8 mouse cellular contexts compared by ENCODE assay signal in genomic region chr17:74315445-74316308, GRCm38 (mm10). TPM values are rescaled to one million over a fixed set of nuclear protein-coding genes. Genes with fewer than 3 reads are reported as not detected.
DNase-seq lines count a peak whose midpoint lies in the region; ATAC-seq and TF ChIP-seq lines count a peak whose summit lies in the region.

No protein-coding gene starts in this region.

- intact Hi-C loops in gastrocnemius, postnatal 14 days (cut with DNase I; ENCODE audit: low total_unique reads), result no loop called here

- TF ChIP-seq POLR2A in cortical plate, adult 2 months (IDR thresholded peaks at IDR 0.05; ENCODE audit: extremely low read depth, insufficient read depth, low read length), result no peak
- no peak for TF ChIP-seq POLR2A in myocyte (IDR thresholded peaks at IDR 0.05; ENCODE audit: insufficient read length, low read depth)

- peak overlapping the region; percentile 61 for H3K4me2 ChIP-seq in kidney, embryonic 16.5 days (replicated peaks; ENCODE audit: low read depth, low read length)
- peak overlapping the region; percentile 61 for H3K4me2 ChIP-seq in intestine, embryonic 14.5 days (ENCODE audit: low read length)
- H3K4me2 ChIP-seq in myocyte (ENCODE audit: low read depth), result peak overlapping the region; percentile 84

- H3ac ChIP-seq in myocyte (ENCODE audit: control insufficient read depth, insufficient read length), result peak overlapping the region; percentile 28

- peak overlapping the region; percentile 80 for H3K4me3 ChIP-seq in kidney, embryonic 16.5 days (ENCODE audit: low read length)
- peak overlapping the region; percentile 79 for H3K4me3 ChIP-seq in cortical plate, adult 2 months (ENCODE audit: insufficient read depth, low read length)
- peak overlapping the region; percentile 67 for H3K4me3 ChIP-seq in intestine, embryonic 14.5 days (ENCODE audit: low read depth, low read length)
- H3K4me3 ChIP-seq in myocyte, result peak overlapping the region; percentile 75

- H3K9ac ChIP-seq in kidney, embryonic 16.5 days (replicated peaks; ENCODE audit: low read length), result peak overlapping the region; percentile 73
- peak overlapping the region; percentile 53 for H3K9ac ChIP-seq in intestine, embryonic 14.5 days (ENCODE audit: low read length)

- no peaks in the 10 kb centered on the region for H3K36me3 ChIP-seq in kidney, embryonic 16.5 days (ENCODE audit: insufficient read depth, low read length)
- peaks cover 17% of the 10 kb centered on the region; the same call in 1 of the 2 replicates for H3K36me3 ChIP-seq in intestine, embryonic 14.5 days (ENCODE audit: control insufficient read depth, insufficient read depth, low read length)
- no peaks in the 10 kb centered on the region for H3K36me3 ChIP-seq in myocyte (ENCODE audit: control insufficient read depth, insufficient read depth)

- TF ChIP-seq CTCF in cortical plate, adult 2 months (IDR thresholded peaks at IDR 0.05; ENCODE audit: extremely low read depth, insufficient read depth, low read length), result no peak

- WGBS in kidney, embryonic 16.5 days, result under 1% methylated on average over 45 of the region's 45 CpGs
- under 1% methylated on average over 45 of the region's 45 CpGs for WGBS in intestine, embryonic 14.5 days

- H3K79me2 ChIP-seq in myocyte (ENCODE audit: control insufficient read depth, insufficient read depth), result peaks cover 17% of the 10 kb centered on the region

- peak overlapping the region; percentile 94 for H3K27ac ChIP-seq in kidney, embryonic 16.5 days (ENCODE audit: low read length)
- H3K27ac ChIP-seq in cortical plate, adult 2 months (ENCODE audit: insufficient read depth, low read length), result no peak overlapping the region; the same call in 1 of the 2 replicates
- peak overlapping the region; percentile 87 for H3K27ac ChIP-seq in intestine, embryonic 14.5 days (ENCODE audit: low read depth)

- no peaks in the 10 kb centered on the region for H3K27me3 ChIP-seq in kidney, embryonic 16.5 days (ENCODE audit: insufficient read depth, low read length)
- no peaks in the 10 kb centered on the region for H3K27me3 ChIP-seq in intestine, embryonic 14.5 days (replicated peaks; ENCODE audit: control insufficient read depth, insufficient read depth, low read length)
- no peaks in the 10 kb centered on the region for H3K27me3 ChIP-seq in myocyte (ENCODE audit: control insufficient read depth, insufficient read depth, insufficient read length)

- DNase-seq in kidney, postnatal 14 days, result no peak
- no peak for DNase-seq in intestine, embryonic 14.5 days (ENCODE audit: low spot score)
- DNase-seq in adrenal gland, postnatal 10 days, result no peak
- DNase-seq in gastrocnemius, postnatal 14 days, result no peak
- DNase-seq in frontal cortex, postnatal 36 days (ENCODE audit: low spot score in 2 of 2), result no peak

- no peaks in the 10 kb centered on the region for H3K9me3 ChIP-seq in kidney, embryonic 16.5 days (ENCODE audit: low read length)
- H3K9me3 ChIP-seq in intestine, embryonic 14.5 days (ENCODE audit: control insufficient read depth, low read length), result no peaks in the 10 kb centered on the region

- ATAC-seq in kidney, embryonic 16.5 days (ENCODE audit: low FRiP score, low TSS enrichment), result peak; percentile 49
- ATAC-seq in intestine, embryonic 14.5 days (replicated peaks; ENCODE audit: low FRiP score, low TSS enrichment, low read depth), result no peak

- H3K4me1 ChIP-seq in kidney, embryonic 16.5 days (ENCODE audit: insufficient read depth, low read length), result peaks cover 12% of the 10 kb centered on the region
- H3K4me1 ChIP-seq in cortical plate, adult 2 months (ENCODE audit: control insufficient read depth, insufficient read depth, low read length), result peaks cover 2% of the 10 kb centered on the region; the same call in 1 of the 2 replicates
- H3K4me1 ChIP-seq in intestine, embryonic 14.5 days (replicated peaks; ENCODE audit: control insufficient read depth, insufficient read depth, low read length), result peaks cover 10% of the 10 kb centered on the region

TF ChIP-seq in myocyte, 11 proteins besides CTCF, POLR2A, EP300 and RAD21:
- TF ChIP-seq MYOG (IDR thresholded peaks at IDR 0.05; ENCODE audit: control insufficient read depth in 1 of 3, insufficient read depth in 1 of 3, insufficient read length in 2 of 3, low read depth in 2 of 3) (no peak), REST (IDR thresholded peaks at IDR 0.05; ENCODE audit: insufficient read depth, insufficient read length) (no peak), TCF3 (IDR thresholded peaks at IDR 0.05; ENCODE audit: insufficient read length, low read depth) (no peak), SRF (IDR thresholded peaks at IDR 0.05; ENCODE audit: control insufficient read depth, insufficient read length, low read depth) (no peak), USF1 (IDR thresholded peaks at IDR 0.05; ENCODE audit: low read depth) (no peak), POLR2AphosphoS2 (IDR thresholded peaks at IDR 0.05; ENCODE audit: insufficient read length, low read depth) (no peak), TCF12 (IDR thresholded peaks at IDR 0.05; ENCODE audit: insufficient read depth, poor library complexity, severe bottlenecking) (no peak), E2F4 (IDR thresholded peaks at IDR 0.05; ENCODE audit: insufficient read depth) (no peak), MYOD1 (IDR thresholded peaks at IDR 0.05; ENCODE audit: control insufficient read depth in 1 of 3, insufficient read length in 2 of 3, low read depth in 2 of 3) (no peak), MAX (IDR thresholded peaks at IDR 0.05; ENCODE audit: low read depth) (no peak), CEBPB (IDR thresholded peaks at IDR 0.05; ENCODE audit: insufficient read depth, poor library complexity, severe bottlenecking) (no peak)

RNA-seq across cellular contexts. Expression of gene Dpy30, which starts 8.1 kb away (rescaled TPM):
- 215 and 220 TPM in 2 replicates for polyA plus RNA-seq in kidney, embryonic 16.5 days (2015; fragmentation: Nextera tagmentation; extraction: Ambion mirVana)
- 69.0 and 69.4 TPM in 2 replicates for polyA plus RNA-seq in cortical plate, adult 2 months (2012; rRNA removed)
- polyA plus RNA-seq in intestine, embryonic 14.5 days (2014; fragmentation: Nextera tagmentation; extraction: Ambion mirVana), result 239 and 242 TPM in 2 replicates
- 57.9 TPM for polyA plus RNA-seq in myocyte (2012; fragmentation: generic; extraction: Trizol)
- 100 to 1,000 TPM in 1 of 2 experiments, 10 to 100 TPM in 1; 88.2 to 100 TPM for total RNA-seq in adrenal gland, postnatal 10 days (2021)
- total RNA-seq in gastrocnemius, postnatal 14 days (2021), result 10 to 100 TPM; 61.1 to 68.6 TPM

RNA-seq across cellular contexts. Expression of gene Memo1, which starts 20.4 kb away (rescaled TPM):
- polyA plus RNA-seq in kidney, embryonic 16.5 days (2015; fragmentation: Nextera tagmentation; extraction: Ambion mirVana), result 76.6 and 81.1 TPM in 2 replicates
- polyA plus RNA-seq in cortical plate, adult 2 months (2012; rRNA removed), result 46.5 and 47.7 TPM in 2 replicates
- 86.7 and 92.9 TPM in 2 replicates for polyA plus RNA-seq in intestine, embryonic 14.5 days (2014; fragmentation: Nextera tagmentation; extraction: Ambion mirVana)
- 71.2 TPM for polyA plus RNA-seq in myocyte (2012; fragmentation: generic; extraction: Trizol)
- total RNA-seq in adrenal gland, postnatal 10 days (2021), result 10 to 100 TPM; 83.9 to 84.3 TPM
- 10 to 100 TPM; 52.2 to 60.6 TPM for total RNA-seq in gastrocnemius, postnatal 14 days (2021)

RNA-seq across cellular contexts. Expression of gene Spast, which starts 23.1 kb away (rescaled TPM):
- 9.7 and 10.9 TPM in 2 replicates for polyA plus RNA-seq in kidney, embryonic 16.5 days (2015; fragmentation: Nextera tagmentation; extraction: Ambion mirVana)
- polyA plus RNA-seq in cortical plate, adult 2 months (2012; rRNA removed), result 25.2 and 26.4 TPM in 2 replicates
- 17.3 and 19.3 TPM in 2 replicates for polyA plus RNA-seq in intestine, embryonic 14.5 days (2014; fragmentation: Nextera tagmentation; extraction: Ambion mirVana)
- polyA plus RNA-seq in myocyte (2012; fragmentation: generic; extraction: Trizol), result 14.3 TPM
- 10 to 100 TPM; 34.1 to 36.6 TPM for total RNA-seq in adrenal gland, postnatal 10 days (2021)
- 10 to 100 TPM; 37.2 to 42.2 TPM for total RNA-seq in gastrocnemius, postnatal 14 days (2021)
